Mouse (Mus musculus) heart, embryonic 13.5 days (tissue): ENCODE results near the gene Fkbp11. TPM values are rescaled to one million over a fixed set of nuclear protein-coding genes. Genes with fewer than 3 reads are reported as not detected.
A peak's percentile ranks its signal among the peaks of the same experiment; 100 is the strongest.

Experiments used
- ATAC-seq: fragments of 200-750 bp; cut with Nextera tagmentation; 2 replicates; pipeline ENCODE4 v1.8.0; 2017; ENCODE audit warnings: moderate TSS enrichment; ENCODE audit not compliant: insufficient number of reproducible peaks, low FRiP score, low TSS enrichment; ENCODE audit errors: extremely low read depth
- H3K27ac ChIP-seq: fragments of 300-500 bp; sonication (generic); replicated peaks from 2 replicates; pipeline ENCODE4 v1.5.1; 2015; ENCODE audit warnings: moderate library complexity, mild to moderate bottlenecking, inconsistent platforms
- H3K27me3 ChIP-seq: fragments of 300-500 bp; sonication (generic); replicated peaks from 2 replicates; pipeline ENCODE4 v1.6.1; 2015; ENCODE audit warnings: mild to moderate bottlenecking, inconsistent platforms
- H3K36me3 ChIP-seq: fragments of 300-500 bp; sonication (generic); 2 replicates; pipeline ENCODE4 v1.6.1; 2015; ENCODE audit warnings: mild to moderate bottlenecking, inconsistent platforms
- H3K4me1 ChIP-seq: fragments of 300-500 bp; sonication (generic); 2 replicates; pipeline ENCODE4 v1.6.1; 2015; ENCODE audit warnings: inconsistent platforms
- H3K4me2 ChIP-seq: fragments of 300-500 bp; sonication (generic); 2 replicates; pipeline ENCODE4 v1.6.1; 2015; ENCODE audit warnings: inconsistent platforms, mild to moderate bottlenecking, moderate library complexity
- H3K4me3 ChIP-seq: fragments of 300-500 bp; sonication (generic); 2 replicates; pipeline ENCODE4 v1.5.1; 2015; ENCODE audit warnings: moderate library complexity, mild to moderate bottlenecking, inconsistent platforms
- H3K9ac ChIP-seq: fragments of 300-500 bp; sonication (generic); 2 replicates; pipeline ENCODE4 v1.6.1; 2015; ENCODE audit warnings: inconsistent platforms, mild to moderate bottlenecking, moderate library complexity
- H3K9me3 ChIP-seq: fragments of 300-500 bp; sonication (generic); 2 replicates; pipeline ENCODE4 v1.6.1; 2016; ENCODE audit warnings: inconsistent platforms
- WGBS: fragments of 180-500 bp; shearing (Covaris S2); methylation state at CpG from one replicate; pipeline ENCODE4 v1.1.7; 2015; ENCODE audit warnings: mixed read lengths; 5-methylcytosine and 5-hydroxymethylcytosine counted together
- polyA plus RNA-seq: library from polyadenylated mRNA; unstranded; fragments of >200 nt; fragmentation: Nextera tagmentation; extraction: Ambion mirVana; gene quantifications from 2 replicates; pipeline ENCODE4 v1.2.1, GENCODE M21; 2015

The Fkbp11 gene
- 19.8 and 24.5 TPM in 2 replicates for polyA plus RNA-seq

DNA sequence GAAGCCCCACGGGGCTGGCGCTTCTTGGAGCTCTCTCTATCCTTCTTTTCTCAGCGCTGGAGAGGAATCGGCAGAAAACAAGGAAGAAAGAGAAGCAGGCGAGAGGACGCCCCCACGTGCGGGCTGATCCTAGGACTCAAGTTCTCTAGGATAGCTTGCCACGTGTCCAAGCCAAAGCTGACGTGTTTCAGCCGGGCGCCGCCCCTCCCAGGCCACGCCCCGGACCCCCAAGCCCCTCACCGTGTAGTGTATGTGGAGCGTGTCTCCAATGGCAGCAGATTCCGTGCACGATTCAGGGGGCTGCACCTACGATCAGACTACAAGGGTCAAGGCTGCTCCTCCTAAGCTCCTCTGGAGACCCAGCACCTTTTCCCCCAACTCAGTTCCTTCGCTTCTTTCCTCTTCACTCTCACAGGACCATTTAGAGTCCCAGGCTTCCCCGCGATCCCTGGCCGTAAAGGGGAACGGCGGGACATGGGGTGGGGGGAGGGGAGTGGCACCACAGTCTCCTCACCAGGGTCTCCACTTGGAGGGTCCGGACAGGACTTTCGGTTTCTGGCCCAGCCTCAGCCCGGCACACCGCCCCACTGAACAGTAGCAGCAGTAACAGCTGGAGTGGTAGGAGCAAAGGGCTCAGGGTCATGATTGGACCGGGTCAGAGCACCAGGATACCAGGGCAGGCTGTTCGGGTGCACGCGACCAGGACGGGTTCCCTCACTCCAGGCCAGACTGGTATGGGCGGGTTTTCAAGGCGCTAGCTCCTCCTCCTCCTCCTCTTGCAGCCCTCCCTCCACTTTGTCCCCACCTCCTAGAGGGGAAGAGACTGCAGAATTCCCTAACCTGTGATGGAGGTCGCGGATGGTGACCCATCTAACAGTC is at the start of gene Fkbp11:
Gene Fkbp11, minus strand, starts transcription at position 756 of the 879 bp plus-strand sequence.
- H3K4me3 ChIP-seq, result peak within 1 kb of the TSS; percentile 66
- peaks cover 30% of the 10 kb centered on the region for H3K4me1 ChIP-seq
- peak within 1 kb of the TSS; percentile 81 for H3K9ac ChIP-seq
- no peaks in the 10 kb centered on the region for H3K9me3 ChIP-seq
- H3K36me3 ChIP-seq, result no peaks in the 10 kb centered on the region
- peak within 1 kb of the TSS; percentile 94 for H3K4me2 ChIP-seq
- peaks cover 42% of the 10 kb centered on the region for H3K27me3 ChIP-seq
- H3K27ac ChIP-seq, result no peak within 1 kb of the TSS
- 1% methylated on average over 39 of the region's 39 CpGs for WGBS
- ATAC-seq, result peak; percentile 56

DNA sequence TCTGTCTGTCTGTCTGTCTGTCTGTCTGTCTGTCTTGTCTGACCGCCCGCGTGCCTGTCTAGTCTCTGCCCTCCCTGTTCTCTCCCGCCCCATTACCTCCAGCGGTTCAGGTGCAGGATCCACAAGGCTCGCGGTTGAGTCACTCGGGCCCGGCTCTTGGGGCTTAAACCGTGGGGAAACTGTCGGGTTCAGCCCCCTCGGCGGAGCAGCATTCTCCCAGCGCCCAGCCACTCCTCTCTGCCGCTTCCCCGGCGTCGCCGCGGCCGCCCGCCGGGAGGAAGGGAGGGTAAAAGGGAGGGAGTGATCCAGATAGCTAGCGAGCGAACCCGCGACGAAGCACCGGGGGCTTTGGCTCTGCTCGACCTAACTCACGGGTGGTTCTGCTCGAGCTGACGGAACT is 49.8 kb upstream of the Fkbp11 start, which contains the start of gene Wnt10b:
Gene Wnt10b, minus strand, starts transcription at position 389 of the 400 bp plus-strand sequence.
- no peak for ATAC-seq
- no peaks in the 10 kb centered on the region for H3K9me3 ChIP-seq
- peak within 1 kb of the TSS; percentile 44 for H3K4me3 ChIP-seq
- peak within 1 kb of the TSS; percentile 54 for H3K9ac ChIP-seq
- peaks cover 41% of the 10 kb centered on the region for H3K4me1 ChIP-seq
- no peaks in the 10 kb centered on the region for H3K36me3 ChIP-seq
- H3K4me2 ChIP-seq, result peak within 1 kb of the TSS; percentile 66
- peaks cover 99% of the 10 kb centered on the region for H3K27me3 ChIP-seq
- no peak within 1 kb of the TSS for H3K27ac ChIP-seq
- under 1% methylated on average over 33 of the region's 33 CpGs for WGBS

DNA sequence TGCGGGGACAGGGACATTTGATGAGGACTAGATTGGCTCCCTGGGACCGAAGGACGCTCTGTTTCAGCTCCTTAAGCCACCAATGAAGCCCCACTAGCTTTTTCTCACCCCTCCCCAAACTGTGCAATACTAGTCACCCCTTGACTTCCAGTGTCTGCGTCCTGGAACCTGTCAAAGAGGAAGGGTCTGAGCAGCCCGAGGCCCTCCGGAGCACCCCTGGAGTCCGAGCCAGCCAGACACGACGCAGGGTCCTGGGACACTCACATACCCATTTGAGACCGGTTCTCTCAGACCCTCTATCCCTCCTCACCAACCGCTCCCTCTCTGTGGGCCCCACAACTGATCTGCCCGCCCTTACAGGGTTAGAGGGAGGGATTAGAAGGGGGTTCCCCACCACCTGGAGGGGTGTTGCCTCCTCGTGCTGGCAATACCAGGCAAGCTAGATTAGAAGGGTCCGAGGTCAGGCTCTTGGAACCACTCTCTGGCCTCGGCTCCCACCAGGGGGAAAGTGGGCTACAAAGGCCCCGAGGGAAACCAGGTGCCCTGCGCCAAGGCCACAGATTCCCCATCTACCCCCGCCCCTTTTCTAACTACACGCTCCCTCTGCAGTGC is 49.1 kb upstream of the Fkbp11 start:
- no peaks in the 10 kb centered on the region for H3K9me3 ChIP-seq
- H3K36me3 ChIP-seq, result no peaks in the 10 kb centered on the region
- no peak overlapping the region for H3K27ac ChIP-seq
- WGBS, result 2% methylated on average over 19 of the region's 19 CpGs
- peak overlapping the region; percentile 44; the same call in 1 of the 2 replicates for H3K4me3 ChIP-seq
- H3K27me3 ChIP-seq, result peaks cover 100% of the 10 kb centered on the region
- H3K9ac ChIP-seq, result peak overlapping the region; percentile 37; the same call in 1 of the 2 replicates
- no peak for ATAC-seq
- peaks cover 48% of the 10 kb centered on the region for H3K4me1 ChIP-seq
- peak overlapping the region; percentile 66 for H3K4me2 ChIP-seq

DNA sequence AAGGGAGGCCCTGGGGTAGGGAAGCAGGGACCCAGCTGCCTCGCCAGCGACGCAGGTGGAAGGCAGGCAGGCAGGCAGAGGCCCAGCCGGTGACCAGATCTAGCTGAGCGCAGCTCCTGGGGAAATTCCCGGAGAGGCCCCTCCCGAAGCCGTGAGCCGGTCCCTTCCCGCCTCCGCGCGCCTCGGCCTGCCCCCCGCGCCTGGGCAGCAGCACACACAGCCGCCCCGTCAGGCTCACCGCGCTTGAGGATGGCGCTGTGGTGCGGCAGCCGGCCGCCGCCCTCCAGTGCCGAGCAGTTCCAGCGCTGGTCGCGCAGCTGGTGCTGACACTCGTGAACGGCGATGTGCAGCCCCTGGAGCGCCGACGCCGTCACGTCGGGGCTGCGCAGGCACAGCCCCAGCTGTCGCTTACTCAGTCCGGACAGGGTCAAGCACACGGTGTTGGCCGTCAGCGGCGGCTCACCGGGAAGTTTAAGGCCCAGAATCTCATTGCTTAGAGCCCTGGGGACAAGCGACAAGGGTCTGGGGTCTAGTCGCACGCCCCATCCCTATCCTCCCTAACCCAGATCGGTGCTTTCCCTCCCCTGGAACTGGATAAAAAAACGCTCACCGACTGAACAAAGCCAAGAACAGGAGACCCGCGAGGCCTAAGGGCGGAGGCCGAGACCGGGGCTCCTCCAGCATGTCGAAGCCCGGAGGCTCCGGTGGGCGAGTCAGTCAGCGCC is 48.4 kb upstream of the Fkbp11 start:
- Histone ChIP-seq H3K4me3 (peak overlapping the region; percentile 35), H3K9me3 (no peaks in the 10 kb centered on the region), H3K4me2 (peak overlapping the region; percentile 66), H3K9ac (peak overlapping the region; percentile 37), H3K36me3 (no peaks in the 10 kb centered on the region), H3K4me1 (peaks cover 50% of the 10 kb centered on the region), H3K27ac (no peak overlapping the region), H3K27me3 (peaks cover 100% of the 10 kb centered on the region)
- no peak for ATAC-seq
- 1% methylated on average over 62 of the region's 62 CpGs for WGBS

DNA sequence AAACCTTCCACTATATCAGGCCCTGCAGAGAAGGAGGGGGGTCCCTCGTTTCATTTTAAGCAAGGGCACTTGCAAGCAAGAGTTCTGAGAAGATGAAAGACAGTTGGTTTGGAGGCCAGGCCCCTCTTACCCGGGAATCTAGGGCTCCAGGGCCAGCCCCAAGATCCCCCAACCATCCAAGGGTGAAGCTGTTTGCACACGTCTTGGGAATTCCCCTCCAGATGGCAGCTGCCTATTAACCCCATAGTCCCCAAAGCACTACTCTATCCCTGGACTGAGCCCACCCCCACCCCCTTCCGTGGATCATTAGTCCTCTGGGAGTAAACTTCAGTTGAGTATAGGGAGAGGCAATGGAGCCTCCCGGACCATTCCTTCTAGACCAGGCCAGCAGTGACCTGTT is 47.5 kb upstream of the Fkbp11 start:
- Histone ChIP-seq H3K9ac (no peak overlapping the region), H3K4me2 (no peak overlapping the region), H3K4me1 (peaks cover 50% of the 10 kb centered on the region), H3K27me3 (peaks cover 99% of the 10 kb centered on the region), H3K27ac (no peak overlapping the region), H3K4me3 (no peak overlapping the region), H3K9me3 (no peaks in the 10 kb centered on the region), H3K36me3 (no peaks in the 10 kb centered on the region)
- ATAC-seq, result no peak
- WGBS, result 6% methylated on average over 5 of the region's 5 CpGs

DNA sequence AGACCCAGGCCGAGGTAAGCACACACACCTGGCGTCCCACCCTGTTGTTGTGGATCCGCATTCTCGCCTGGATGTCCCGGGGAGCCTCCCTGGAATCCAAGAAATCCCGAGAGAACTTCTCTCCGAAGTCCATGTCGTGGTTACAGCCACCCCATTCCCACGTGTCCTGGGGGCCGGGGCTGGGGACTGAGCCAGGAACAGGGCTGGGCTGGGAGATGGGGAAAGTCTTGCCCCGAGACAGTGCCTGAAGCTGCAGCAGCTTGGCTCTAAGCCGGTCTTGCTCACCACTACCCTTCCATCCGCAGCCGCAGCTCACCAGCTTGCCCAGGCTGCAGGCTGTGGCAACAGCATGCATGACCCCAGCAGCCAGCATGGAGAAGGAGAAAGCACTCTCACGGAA is 46.1 kb upstream of the Fkbp11 start:
- H3K4me2 ChIP-seq, result no peak overlapping the region
- H3K36me3 ChIP-seq, result no peaks in the 10 kb centered on the region
- 13% methylated on average over 15 of the region's 15 CpGs for WGBS
- no peak for ATAC-seq
- H3K9me3 ChIP-seq, result no peaks in the 10 kb centered on the region
- 0 out of 2 replicates have a peak overlapping the region, but pooled peaks have one; percentile 8 for H3K4me3 ChIP-seq
- H3K27me3 ChIP-seq, result peaks cover 99% of the 10 kb centered on the region
- H3K9ac ChIP-seq, result no peak overlapping the region
- peaks cover 42% of the 10 kb centered on the region for H3K4me1 ChIP-seq
- no peak overlapping the region for H3K27ac ChIP-seq

DNA sequence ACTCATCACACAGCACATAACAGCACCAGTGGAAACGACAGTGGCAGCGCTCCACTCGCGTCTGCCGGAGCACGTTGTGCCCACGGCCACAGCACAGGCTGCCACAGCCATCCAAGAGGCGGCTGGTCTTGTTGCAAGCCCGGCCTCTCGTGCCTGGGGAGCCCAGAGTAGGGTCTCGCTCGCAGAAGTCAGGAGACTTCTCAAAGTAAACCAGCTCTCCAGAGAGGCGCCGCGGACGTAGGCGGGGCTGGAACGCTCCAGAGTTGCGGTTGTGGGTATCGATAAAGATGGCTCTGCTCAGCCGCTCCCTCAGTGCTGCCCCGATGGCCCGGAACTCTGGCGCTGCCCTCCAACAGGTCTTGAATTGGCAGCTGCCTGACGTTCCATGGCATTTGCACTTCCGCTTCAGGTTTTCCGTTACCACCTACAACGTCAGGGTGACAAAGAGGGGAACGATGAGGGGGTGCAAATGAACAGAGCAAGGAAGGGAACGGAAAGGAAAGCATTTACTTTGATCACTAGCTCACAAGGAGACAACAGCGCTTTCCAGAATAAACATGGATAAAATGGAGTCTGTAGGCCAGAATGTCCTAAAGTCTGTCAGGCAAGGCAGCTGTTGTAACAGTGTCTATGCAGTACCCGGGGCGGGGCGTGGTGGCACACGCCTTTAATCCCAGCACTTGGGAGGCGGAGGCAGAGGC is 44.7 kb upstream of the Fkbp11 start:
- H3K36me3 ChIP-seq, result no peaks in the 10 kb centered on the region

DNA sequence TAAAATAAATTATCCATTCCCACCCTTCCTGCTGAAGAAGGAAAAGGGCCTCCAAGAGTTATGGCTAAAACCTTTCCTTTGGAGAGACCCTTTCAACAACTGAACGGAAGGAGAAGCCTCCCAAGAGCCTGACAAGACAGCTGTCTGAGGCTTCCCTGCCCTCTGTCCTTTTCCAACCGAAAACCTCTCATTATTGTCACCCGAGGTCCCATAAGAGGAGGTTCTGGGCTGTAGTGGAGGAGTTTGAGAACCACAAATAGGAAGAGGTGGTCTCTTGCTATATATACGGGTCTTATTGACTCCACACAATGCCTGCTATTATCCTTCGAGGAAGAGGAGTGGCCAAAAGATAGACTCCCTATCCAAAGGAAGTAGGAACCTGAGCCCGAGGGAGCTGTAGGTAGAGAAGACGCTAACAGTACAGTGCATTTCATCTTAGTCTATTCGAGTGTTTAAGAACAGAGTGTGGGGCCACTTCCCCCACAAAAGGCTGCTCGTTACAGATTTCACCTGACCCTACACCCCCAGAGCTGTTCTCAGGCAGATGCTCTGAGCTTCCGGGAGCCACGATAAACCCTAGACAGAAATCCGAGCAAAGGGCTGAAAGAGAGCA is 43.9 kb upstream of the Fkbp11 start:
- ATAC-seq, result no peak
- Histone ChIP-seq H3K9me3 (no peaks in the 10 kb centered on the region), H3K4me2 (peak overlapping the region; percentile 74), H3K36me3 (no peaks in the 10 kb centered on the region), H3K27ac (no peak overlapping the region), H3K4me3 (peak overlapping the region; percentile 51), H3K27me3 (peaks cover 92% of the 10 kb centered on the region), H3K9ac (peak overlapping the region; percentile 62), H3K4me1 (peaks cover 25% of the 10 kb centered on the region)
- 8% methylated on average over 12 of the region's 12 CpGs for WGBS

More for the DNA sequence above, 44.7 kb upstream of the Fkbp11 start:
- peak overlapping the region; percentile 51 for H3K4me3 ChIP-seq
- WGBS, result 3% methylated on average over 36 of the region's 36 CpGs
- H3K9ac ChIP-seq, result peak overlapping the region; percentile 62
- no peak overlapping the region for H3K27ac ChIP-seq
- no peaks in the 10 kb centered on the region for H3K9me3 ChIP-seq
- peak overlapping the region; percentile 74 for H3K4me2 ChIP-seq
- H3K4me1 ChIP-seq, result peaks cover 33% of the 10 kb centered on the region
- peaks cover 99% of the 10 kb centered on the region for H3K27me3 ChIP-seq
- no peak for ATAC-seq

DNA sequence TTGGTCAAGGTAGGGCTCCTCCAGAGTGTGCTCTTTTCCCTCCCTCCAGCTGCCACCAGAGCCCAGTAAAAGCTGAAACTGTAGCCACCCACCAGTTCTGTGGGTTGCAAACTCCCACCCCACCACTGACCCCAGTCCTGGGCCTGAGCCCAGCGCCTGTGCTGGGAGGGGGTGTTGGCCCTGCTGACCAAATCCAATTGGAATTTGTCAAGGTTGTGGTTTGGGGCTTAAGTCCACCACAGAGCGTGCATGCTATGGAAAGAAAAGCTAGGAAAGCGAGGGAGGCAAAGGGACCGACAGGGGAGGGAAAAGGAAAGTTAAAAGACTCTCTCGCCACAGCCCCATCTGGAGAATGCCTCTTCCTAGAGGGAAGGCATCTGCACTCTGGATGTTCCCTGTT is 40.3 kb upstream of the Fkbp11 start:
- Histone ChIP-seq H3K4me1 (peaks cover 17% of the 10 kb centered on the region), H3K36me3 (no peaks in the 10 kb centered on the region), H3K9me3 (no peaks in the 10 kb centered on the region), H3K9ac (no peak overlapping the region), H3K4me2 (no peak overlapping the region), H3K4me3 (no peak overlapping the region), H3K27ac (no peak overlapping the region), H3K27me3 (peaks cover 77% of the 10 kb centered on the region)
- WGBS, result 23% methylated on average over 5 of the region's 5 CpGs
- ATAC-seq, result no peak

DNA sequence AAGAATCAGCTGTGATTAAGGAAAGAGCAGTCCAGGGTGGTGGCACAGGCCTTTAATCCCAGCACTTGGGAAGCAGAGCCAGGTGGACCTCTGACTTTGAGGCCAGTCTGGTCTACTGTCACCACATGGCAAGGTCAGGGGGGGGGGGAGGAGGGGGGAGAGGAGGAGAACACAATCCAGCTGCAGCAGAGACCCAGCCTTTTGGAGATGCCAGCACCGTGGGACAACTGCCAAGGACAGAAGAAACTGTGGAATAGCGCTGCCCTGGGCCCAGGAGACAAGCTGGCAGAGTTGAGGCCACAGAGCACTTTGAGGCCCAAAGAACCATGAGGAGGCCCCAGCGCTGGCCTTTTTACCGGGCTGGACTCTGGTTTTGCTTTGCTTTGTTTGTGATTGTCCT is 37.9 kb upstream of the Fkbp11 start:
- Histone ChIP-seq H3K27me3 (peaks cover 53% of the 10 kb centered on the region), H3K9ac (no peak overlapping the region), H3K27ac (no peak overlapping the region), H3K4me3 (no peak overlapping the region), H3K9me3 (no peaks in the 10 kb centered on the region), H3K36me3 (0 out of 2 replicates have a peak, but pooled peaks cover 2% of the 10 kb centered on the region), H3K4me1 (peaks cover 17% of the 10 kb centered on the region), H3K4me2 (no peak overlapping the region)
- WGBS, result 59% methylated on average over 4 of the region's 4 CpGs
- no peak for ATAC-seq
